Mouse (Mus musculus): Measurements from ENCODE around the gene Ccdc86. TPM values are rescaled to one million over a fixed set of nuclear protein-coding genes. Genes with fewer than 3 reads are reported as not detected.

Ccdc86 gene
- total RNA-seq (2014; rRNA removed): 6.5 and 6.7 TPM in 2 replicates
- polyA plus RNA-seq (2015; fragmentation: Nextera tagmentation; extraction: Ambion mirVana): 13.1 and 13.5 TPM in 2 replicates

DNA sequence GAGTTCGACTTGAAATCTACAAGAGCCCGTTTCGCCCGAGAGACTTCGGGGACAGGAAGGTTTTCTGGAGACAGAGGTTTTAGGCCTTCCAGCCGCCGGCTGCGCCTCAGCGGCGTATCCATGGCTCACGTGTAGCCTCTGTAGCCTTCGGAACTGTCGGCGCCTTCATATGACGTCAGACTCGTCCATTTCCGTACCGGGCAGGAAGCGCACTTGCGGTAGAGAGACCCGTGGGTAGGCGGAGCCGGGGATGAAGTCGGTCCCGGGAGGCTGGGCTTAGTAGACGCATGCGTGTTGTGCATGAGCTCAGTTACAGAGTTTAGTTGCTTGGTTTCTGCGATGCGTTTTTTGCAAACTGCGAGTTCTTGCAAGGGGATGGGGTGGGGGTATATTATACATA is at the start of gene Ccdc86:
Gene Ccdc86, minus strand, starts transcription at position 155 of the 400 bp plus-strand sequence.
- TF ChIP-seq CTCF (IDR thresholded peaks at IDR 0.05): no peak
- peak; percentile 99 for DNase-seq (ENCODE audit: low spot score)
- ATAC-seq (ENCODE audit: low FRiP score): peak; percentile 97
- H3K4me1 ChIP-seq (ENCODE audit: insufficient read depth, low read length): peaks cover 17% of the 10 kb centered on the region; the same call in 1 of the 2 replicates
- peak within 1 kb of the TSS; percentile 100 for H3K4me2 ChIP-seq (ENCODE audit: low read depth, low read length, poor library complexity, severe bottlenecking)
- H3K9ac ChIP-seq (replicated peaks; ENCODE audit: low read length, poor library complexity, severe bottlenecking): peak within 1 kb of the TSS; percentile 80
- no peaks in the 10 kb centered on the region for H3K27me3 ChIP-seq (ENCODE audit: insufficient read depth, low read length)
- peaks cover 12% of the 10 kb centered on the region for H3K36me3 ChIP-seq (ENCODE audit: insufficient read depth, low read length)
- 0 out of 2 replicates have a peak within 1 kb of the TSS, but pooled peaks have one; percentile 18 for H3K27ac ChIP-seq (ENCODE audit: low read depth, low read length)
- 0% methylated on average over 30 of the region's 30 CpGs for WGBS
- H3K9me3 ChIP-seq (ENCODE audit: low read length): no peaks in the 10 kb centered on the region
- H3K4me3 ChIP-seq (ENCODE audit: low read depth, low read length): peak within 1 kb of the TSS; percentile 78

- H3K9ac ChIP-seq (replicated peaks; ENCODE audit: low read length, poor library complexity, severe bottlenecking): no peak within 1 kb of the TSS
- no peak within 1 kb of the TSS for H3K4me3 ChIP-seq (ENCODE audit: low read depth, low read length)
- no peaks in the 10 kb centered on the region for H3K9me3 ChIP-seq (ENCODE audit: low read length)
- DNase-seq (ENCODE audit: low spot score) (no peak), ATAC-seq (ENCODE audit: low FRiP score) (no peak)
- 89% methylated on average over 7 of the region's 7 CpGs for WGBS
- TF ChIP-seq CTCF (IDR thresholded peaks at IDR 0.05): no peak
- H3K27ac ChIP-seq (ENCODE audit: low read depth, low read length): no peak within 1 kb of the TSS
- H3K4me1 ChIP-seq (ENCODE audit: insufficient read depth, low read length): no peaks in the 10 kb centered on the region
- H3K4me2 ChIP-seq (ENCODE audit: low read depth, low read length, poor library complexity, severe bottlenecking): no peak within 1 kb of the TSS
- no peaks in the 10 kb centered on the region for H3K36me3 ChIP-seq (ENCODE audit: insufficient read depth, low read length)
- no peaks in the 10 kb centered on the region for H3K27me3 ChIP-seq (ENCODE audit: insufficient read depth, low read length)
These were observed 44.1 kb upstream of the Ccdc86 start, which contains the start of gene Ms4a15 for GRCm38 (mm10) chr19:10993150-10993549. Gene Ms4a15 (minus strand): TSS chr19:10993250.

GRCm38 (mm10) chr19:10991911-10992310 is 42.8 kb upstream of the Ccdc86 start:
- no peak for TF ChIP-seq CTCF (IDR thresholded peaks at IDR 0.05)
- ATAC-seq (ENCODE audit: low FRiP score): no peak
- H3K4me1 ChIP-seq (ENCODE audit: insufficient read depth, low read length): no peaks in the 10 kb centered on the region

DNA sequence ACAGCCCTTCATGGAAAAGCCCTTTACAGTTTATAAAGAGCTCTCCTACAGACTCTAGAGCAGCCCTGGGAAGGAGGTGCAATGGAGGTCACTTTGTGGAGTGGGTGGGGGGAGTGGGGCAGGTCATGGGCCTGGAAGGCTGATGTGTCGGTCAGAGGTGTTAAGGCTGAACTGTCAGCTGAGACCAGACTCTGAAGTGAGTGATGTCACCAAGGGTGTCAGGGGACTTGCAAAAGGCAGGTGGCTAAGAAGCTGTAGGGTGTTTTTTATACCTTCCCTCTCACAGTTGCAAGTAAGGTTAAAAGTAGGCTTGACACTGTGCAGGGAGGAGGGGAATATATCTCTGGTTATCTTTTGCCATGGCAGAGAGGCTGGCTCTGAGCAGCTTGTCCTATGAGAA is 41.7 kb upstream of the Ccdc86 start:
- Histone ChIP-seq H3K4me3 (ENCODE audit: low read depth, low read length) (no peak overlapping the region), H3K4me2 (ENCODE audit: low read depth, low read length, poor library complexity, severe bottlenecking) (no peak overlapping the region), H3K9me3 (ENCODE audit: low read length) (no peaks in the 10 kb centered on the region), H3K4me1 (ENCODE audit: insufficient read depth, low read length) (no peaks in the 10 kb centered on the region), H3K27me3 (ENCODE audit: insufficient read depth, low read length) (no peaks in the 10 kb centered on the region), H3K9ac (replicated peaks; ENCODE audit: low read length, poor library complexity, severe bottlenecking) (no peak overlapping the region), H3K27ac (ENCODE audit: low read depth, low read length) (no peak overlapping the region), H3K36me3 (ENCODE audit: insufficient read depth, low read length) (no peaks in the 10 kb centered on the region)
- ATAC-seq (ENCODE audit: low FRiP score) (no peak), DNase-seq (ENCODE audit: low spot score) (no peak)
- 56% methylated on average over 1 of the region's 1 CpGs for WGBS
- no peak for TF ChIP-seq CTCF (IDR thresholded peaks at IDR 0.05)

More at GRCm38 (mm10) chr19:10991911-10992310, 42.8 kb upstream of the Ccdc86 start:
- Histone ChIP-seq H3K36me3 (ENCODE audit: insufficient read depth, low read length) (no peaks in the 10 kb centered on the region), H3K4me3 (ENCODE audit: low read depth, low read length) (no peak overlapping the region), H3K27ac (ENCODE audit: low read depth, low read length) (no peak overlapping the region), H3K9me3 (ENCODE audit: low read length) (no peaks in the 10 kb centered on the region), H3K4me2 (ENCODE audit: low read depth, low read length, poor library complexity, severe bottlenecking) (no peak overlapping the region), H3K27me3 (ENCODE audit: insufficient read depth, low read length) (no peaks in the 10 kb centered on the region), H3K9ac (replicated peaks; ENCODE audit: low read length, poor library complexity, severe bottlenecking) (no peak overlapping the region)
- no peak for DNase-seq (ENCODE audit: low spot score)

- Histone ChIP-seq H3K9ac (replicated peaks; ENCODE audit: low read length, poor library complexity, severe bottlenecking) (no peak overlapping the region), H3K4me2 (ENCODE audit: low read depth, low read length, poor library complexity, severe bottlenecking) (no peak overlapping the region), H3K4me1 (ENCODE audit: insufficient read depth, low read length) (no peaks in the 10 kb centered on the region), H3K9me3 (ENCODE audit: low read length) (no peaks in the 10 kb centered on the region), H3K4me3 (ENCODE audit: low read depth, low read length) (no peak overlapping the region), H3K27me3 (ENCODE audit: insufficient read depth, low read length) (no peaks in the 10 kb centered on the region), H3K36me3 (ENCODE audit: insufficient read depth, low read length) (no peaks in the 10 kb centered on the region), H3K27ac (ENCODE audit: low read depth, low read length) (no peak overlapping the region)
- ATAC-seq (ENCODE audit: low FRiP score) (no peak), DNase-seq (ENCODE audit: low spot score) (no peak)
- 92% methylated on average over 1 of the region's 1 CpGs for WGBS
- no peak for TF ChIP-seq CTCF (IDR thresholded peaks at IDR 0.05)
These were observed 39.5 kb upstream of the Ccdc86 start for GRCm38 (mm10) chr19:10988563-10988962.

GRCm38 (mm10) chr19:10985889-10986288 is 36.8 kb upstream of the Ccdc86 start:
- Histone ChIP-seq H3K4me2 (ENCODE audit: low read depth, low read length, poor library complexity, severe bottlenecking) (no peak overlapping the region), H3K27ac (ENCODE audit: low read depth, low read length) (no peak overlapping the region), H3K4me1 (ENCODE audit: insufficient read depth, low read length) (no peaks in the 10 kb centered on the region), H3K9ac (replicated peaks; ENCODE audit: low read length, poor library complexity, severe bottlenecking) (no peak overlapping the region), H3K4me3 (ENCODE audit: low read depth, low read length) (no peak overlapping the region), H3K36me3 (ENCODE audit: insufficient read depth, low read length) (no peaks in the 10 kb centered on the region), H3K27me3 (ENCODE audit: insufficient read depth, low read length) (no peaks in the 10 kb centered on the region), H3K9me3 (ENCODE audit: low read length) (no peaks in the 10 kb centered on the region)
- no peak for TF ChIP-seq CTCF (IDR thresholded peaks at IDR 0.05)
- DNase-seq (ENCODE audit: low spot score) (no peak), ATAC-seq (ENCODE audit: low FRiP score) (no peak)
- WGBS: 97% methylated on average over 4 of the region's 4 CpGs
